Mouse (Mus musculus) small intestine, adult 2 months (tissue): ENCODE results near the gene Gucy1a1. TPM values are rescaled to one million over a fixed set of nuclear protein-coding genes. Genes with fewer than 3 reads are reported as not detected.

Source experiments
- H3K27ac ChIP-seq: fragments of 200-500 bp; 2 replicates; pipeline ENCODE4 v1.5.1; 2012; ENCODE audit warnings: low read depth, low read length, control low read depth, inconsistent platforms; ENCODE audit not compliant: insufficient read depth
- H3K27me3 ChIP-seq: fragments of 200-500 bp; 2 replicates; pipeline ENCODE4 v1.6.1; 2012; ENCODE audit warnings: mild to moderate bottlenecking, moderate library complexity, low read length, inconsistent platforms; ENCODE audit not compliant: control insufficient read depth, insufficient read depth
- H3K36me3 ChIP-seq: fragments of 200-500 bp; 2 replicates; pipeline ENCODE4 v1.6.1; 2012; ENCODE audit warnings: mild to moderate bottlenecking, low read length, control low read depth, inconsistent platforms; ENCODE audit not compliant: control insufficient read depth, insufficient read depth
- H3K4me1 ChIP-seq: fragments of 200-500 bp; 2 replicates; pipeline ENCODE4 v1.6.1; 2012; ENCODE audit warnings: low read length, inconsistent platforms, mixed read lengths; ENCODE audit not compliant: control insufficient read depth, insufficient read depth, insufficient read length
- H3K4me3 ChIP-seq: fragments of 200-500 bp; 2 replicates; pipeline ENCODE4 v1.5.1; 2012; ENCODE audit warnings: low read depth, mild to moderate bottlenecking, control low read depth, inconsistent platforms, low read length, moderate library complexity
- CTCF ChIP-seq: fragments of 200-500 bp; IDR thresholded peaks from 2 replicates; pipeline ENCODE4 v1.5.1; 2012; ENCODE audit warnings: low read depth, mild to moderate bottlenecking, control low read depth, inconsistent platforms, low read length, moderate library complexity, mixed read lengths; ENCODE audit not compliant: insufficient replicate concordance, insufficient read length; ENCODE audit errors: extremely low read depth
- POLR2A ChIP-seq: fragments of 200-500 bp; IDR thresholded peaks from 2 replicates; pipeline ENCODE4 v1.6.1; 2012; ENCODE audit warnings: low read depth, mild to moderate bottlenecking, control low read depth, inconsistent platforms, low read length, moderate library complexity
- WGBS: fragments of 180-500 bp; shearing (Covaris S2); methylation state at CpG from one replicate; pipeline ENCODE4 v1.1.7; 2018; 5-methylcytosine and 5-hydroxymethylcytosine counted together
- polyA plus RNA-seq: library from polyadenylated mRNA; depleted of rRNA; stranded (reverse); fragments of >200 nt; gene quantifications from 2 replicates; pipeline ENCODE4 v1.2.3, GENCODE M21; 2012; rRNA removed

Gucy1a1 gene
- polyA plus RNA-seq, 1 experiment, result 3.6 TPM

- H3K27me3 ChIP-seq, result no peaks in the 10 kb centered on the region
- H3K4me1 ChIP-seq, result no peaks in the 10 kb centered on the region
- no peaks in the 10 kb centered on the region for H3K36me3 ChIP-seq
- TF ChIP-seq POLR2A, result no peak
- no peak for TF ChIP-seq CTCF
- WGBS, result 39% methylated on average over 2 of the region's 2 CpGs
- no peak overlapping the region for H3K4me3 ChIP-seq
- H3K27ac ChIP-seq, result no peak overlapping the region
These were observed 93.6 kb downstream of the Gucy1a1 start for GRCm38 (mm10) chr3:82052029-82052428.

GRCm38 (mm10) chr3:82051468-82051867 is 94.1 kb downstream of the Gucy1a1 start:
- H3K36me3 ChIP-seq, result no peaks in the 10 kb centered on the region
- no peaks in the 10 kb centered on the region for H3K4me1 ChIP-seq
- H3K27ac ChIP-seq, result no peak overlapping the region
- no peaks in the 10 kb centered on the region for H3K27me3 ChIP-seq
- no peak overlapping the region for H3K4me3 ChIP-seq
- TF ChIP-seq CTCF (no peak), POLR2A (no peak)

DNA sequence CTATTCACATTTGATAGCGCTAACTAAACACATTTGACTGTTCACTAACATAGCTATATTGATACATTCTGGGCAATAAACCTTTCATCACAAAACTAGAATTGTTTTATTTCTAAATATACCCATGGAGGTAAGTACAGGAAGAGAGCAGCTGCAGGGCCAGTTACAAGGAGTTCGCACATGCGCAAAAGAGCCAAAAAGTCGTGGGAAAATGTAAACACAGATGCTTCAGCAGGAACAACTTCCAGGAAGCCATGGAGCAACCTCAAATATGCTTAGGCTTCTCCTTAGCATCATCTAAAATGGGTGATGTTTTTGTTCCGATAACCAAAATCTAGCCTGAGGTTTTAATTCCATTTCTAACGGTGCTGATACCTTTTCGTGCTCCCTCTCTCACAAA is 96.9 kb downstream of the Gucy1a1 start:
- Histone ChIP-seq H3K36me3 (no peaks in the 10 kb centered on the region), H3K27me3 (no peaks in the 10 kb centered on the region), H3K27ac (no peak overlapping the region; the same call in 1 of the 2 replicates), H3K4me1 (no peaks in the 10 kb centered on the region), H3K4me3 (no peak overlapping the region)
- TF ChIP-seq CTCF (no peak), POLR2A (no peak)
- 59% methylated on average over 7 of the region's 7 CpGs for WGBS

GRCm38 (mm10) chr3:82048078-82048477 is 97.5 kb downstream of the Gucy1a1 start:
- H3K36me3 ChIP-seq, result no peaks in the 10 kb centered on the region
- no peak overlapping the region for H3K4me3 ChIP-seq
- H3K27me3 ChIP-seq, result no peaks in the 10 kb centered on the region
- no peak overlapping the region for H3K27ac ChIP-seq
- no peak for TF ChIP-seq POLR2A
- no peak for TF ChIP-seq CTCF
- WGBS, result 72% methylated on average over 4 of the region's 4 CpGs
- no peaks in the 10 kb centered on the region for H3K4me1 ChIP-seq

DNA sequence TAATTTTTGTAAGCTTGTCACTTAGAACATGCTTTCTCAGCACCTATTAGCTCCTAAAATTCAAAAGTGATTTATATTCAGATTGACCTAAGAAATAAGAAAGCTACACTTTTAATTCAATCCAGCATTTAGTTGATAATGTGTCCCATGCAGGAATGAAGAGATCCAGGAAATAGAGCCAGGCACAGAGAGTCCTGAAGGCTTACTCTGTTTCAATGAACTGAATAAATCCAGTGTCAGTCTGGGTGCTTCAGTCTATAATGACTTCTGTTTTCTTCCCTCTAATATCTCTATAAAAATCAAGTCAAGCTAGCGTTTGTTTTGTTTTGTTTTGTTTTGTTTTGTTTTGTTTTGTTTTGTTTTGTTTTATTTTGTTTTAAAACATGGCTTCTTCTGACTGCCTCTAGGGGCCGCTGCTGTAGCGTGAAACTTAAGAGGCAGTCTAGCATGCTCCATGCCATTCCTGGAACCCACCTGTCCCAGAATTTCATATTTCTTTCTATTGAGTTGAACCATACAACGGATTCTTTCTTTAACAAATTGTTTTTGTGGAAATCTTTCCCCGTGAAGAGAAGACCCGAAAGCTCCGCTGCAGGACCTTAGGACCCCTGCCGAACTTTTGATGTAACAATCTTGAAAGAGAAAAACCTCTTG is 98.4 kb downstream of the Gucy1a1 start:
- no peaks in the 10 kb centered on the region for H3K4me1 ChIP-seq
- TF ChIP-seq CTCF (peak; percentile 46; the same call in 1 of the 2 replicates), POLR2A (no peak)
- no peaks in the 10 kb centered on the region for H3K36me3 ChIP-seq
- no peak overlapping the region for H3K4me3 ChIP-seq
- 31% methylated on average over 8 of the region's 8 CpGs for WGBS
- no peak overlapping the region for H3K27ac ChIP-seq
- H3K27me3 ChIP-seq, result no peaks in the 10 kb centered on the region

DNA sequence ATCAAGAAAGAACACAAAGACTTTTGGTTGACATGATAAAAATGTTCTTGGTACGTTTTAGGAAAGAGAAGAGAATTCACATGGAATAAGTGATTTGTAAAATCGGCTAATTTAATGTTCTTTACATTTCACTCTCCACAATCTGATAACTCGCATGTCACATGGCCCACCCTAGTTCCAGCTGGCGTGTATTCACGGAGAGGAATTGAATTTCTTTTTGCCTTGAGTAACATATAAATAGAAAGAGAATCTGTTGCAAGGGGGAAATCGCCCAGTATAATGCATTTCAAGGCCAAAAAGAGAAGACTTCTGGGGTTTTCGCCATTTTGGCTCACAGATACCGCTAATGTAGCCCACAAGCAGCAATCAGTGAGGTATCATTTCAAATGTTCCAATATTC is 99.5 kb downstream of the Gucy1a1 start:
- 82% methylated on average over 8 of the region's 8 CpGs for WGBS
- Histone ChIP-seq H3K36me3 (no peaks in the 10 kb centered on the region), H3K27ac (no peak overlapping the region), H3K4me1 (no peaks in the 10 kb centered on the region), H3K4me3 (no peak overlapping the region), H3K27me3 (no peaks in the 10 kb centered on the region)
- TF ChIP-seq POLR2A, result no peak
- no peak for TF ChIP-seq CTCF

GRCm38 (mm10) chr3:82044902-82045301 is 100.7 kb downstream of the Gucy1a1 start:
- TF ChIP-seq POLR2A, result no peak
- no peak for TF ChIP-seq CTCF
- Histone ChIP-seq H3K27ac (no peak overlapping the region), H3K4me1 (no peaks in the 10 kb centered on the region), H3K36me3 (no peaks in the 10 kb centered on the region), H3K4me3 (no peak overlapping the region), H3K27me3 (no peaks in the 10 kb centered on the region)
- WGBS, result 74% methylated on average over 5 of the region's 5 CpGs

DNA sequence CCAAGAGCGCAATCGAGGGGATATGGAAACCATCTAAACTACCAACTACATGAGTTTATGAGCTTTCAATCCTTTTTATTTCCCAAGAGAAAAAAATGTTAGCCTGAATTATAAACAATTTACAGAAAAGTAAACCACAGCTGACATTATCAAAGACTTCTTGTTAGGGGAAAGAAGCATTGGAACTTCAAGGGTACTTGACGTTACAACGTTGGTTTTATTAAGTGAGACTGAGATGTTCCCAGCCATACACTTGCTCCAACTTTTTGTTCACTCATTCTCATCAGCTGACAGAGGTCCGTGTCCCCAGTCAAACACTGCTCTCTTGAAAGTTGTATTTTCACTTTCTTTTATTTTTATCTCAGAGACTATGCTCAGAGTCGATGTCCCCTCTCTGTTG is 101.9 kb downstream of the Gucy1a1 start:
- peak overlapping the region; percentile 41; the same call in 1 of the 2 replicates for H3K27ac ChIP-seq
- TF ChIP-seq POLR2A, result no peak
- TF ChIP-seq CTCF, result no peak
- H3K27me3 ChIP-seq, result no peaks in the 10 kb centered on the region
- WGBS, result 75% methylated on average over 6 of the region's 6 CpGs
- no peak overlapping the region for H3K4me3 ChIP-seq
- H3K36me3 ChIP-seq, result no peaks in the 10 kb centered on the region
- H3K4me1 ChIP-seq, result no peaks in the 10 kb centered on the region

Other genes with a start within 250 kb of the Gucy1a1 start
- gene Ctso, start 213.2 kb downstream of the Gucy1a1 start, polyA plus RNA-seq, result 1.3 and 2.3 TPM in 2 replicates
- gene Tdo2, start 169.6 kb downstream of the Gucy1a1 start, polyA plus RNA-seq, result not detected in 2 replicates
- gene Asic5, start 163.5 kb downstream of the Gucy1a1 start, polyA plus RNA-seq, result 0.06 and 0.32 TPM in 2 replicates
- gene Gucy1b1, start 71.1 kb downstream of the Gucy1a1 start, polyA plus RNA-seq, result 2.2 and 2.4 TPM in 2 replicates
- 0.03 TPM in 2 replicates for gene Map9, start 212.3 kb upstream of the Gucy1a1 start, polyA plus RNA-seq